Mouse (Mus musculus) retina, postnatal 7 days (tissue): Measurements from ENCODE around the gene Dnm3.

Source experiments
- DNase-seq: peaks from one replicate; pipeline ENCODE4 v3.0.0-alpha.2; 2012; ENCODE audit warnings: low read depth, low spot score

The Dnm3 gene

GRCm38 (mm10) chr1:161957964-161958950 is 519.6 kb downstream of the Dnm3 start:
- no peak for DNase-seq

- no peak for DNase-seq
Observed at GRCm38 (mm10) chr1:161955846-161956245, 522.0 kb downstream of the Dnm3 start.

- DNase-seq, result no peak
Observed at GRCm38 (mm10) chr1:161952599-161952998, 525.2 kb downstream of the Dnm3 start.

GRCm38 (mm10) chr1:161951009-161951779 is 526.6 kb downstream of the Dnm3 start:
- DNase-seq, result no peak

GRCm38 (mm10) chr1:161942082-161942481 is 535.8 kb downstream of the Dnm3 start:
- DNase-seq, result no peak
